Mouse (Mus musculus): ENCODE results near the gene Gdf11. TPM values are rescaled to one million over a fixed set of nuclear protein-coding genes. Genes with fewer than 3 reads are reported as not detected.

Gene Gdf11
- total RNA-seq (2014; fragmentation: Nextera tagmentation) (0.35 TPM in 1 of 2 replicates, not detected in the other), total RNA-seq (2017) (0.69 TPM in 1 of 2 replicates, not detected in the other)

DNA sequence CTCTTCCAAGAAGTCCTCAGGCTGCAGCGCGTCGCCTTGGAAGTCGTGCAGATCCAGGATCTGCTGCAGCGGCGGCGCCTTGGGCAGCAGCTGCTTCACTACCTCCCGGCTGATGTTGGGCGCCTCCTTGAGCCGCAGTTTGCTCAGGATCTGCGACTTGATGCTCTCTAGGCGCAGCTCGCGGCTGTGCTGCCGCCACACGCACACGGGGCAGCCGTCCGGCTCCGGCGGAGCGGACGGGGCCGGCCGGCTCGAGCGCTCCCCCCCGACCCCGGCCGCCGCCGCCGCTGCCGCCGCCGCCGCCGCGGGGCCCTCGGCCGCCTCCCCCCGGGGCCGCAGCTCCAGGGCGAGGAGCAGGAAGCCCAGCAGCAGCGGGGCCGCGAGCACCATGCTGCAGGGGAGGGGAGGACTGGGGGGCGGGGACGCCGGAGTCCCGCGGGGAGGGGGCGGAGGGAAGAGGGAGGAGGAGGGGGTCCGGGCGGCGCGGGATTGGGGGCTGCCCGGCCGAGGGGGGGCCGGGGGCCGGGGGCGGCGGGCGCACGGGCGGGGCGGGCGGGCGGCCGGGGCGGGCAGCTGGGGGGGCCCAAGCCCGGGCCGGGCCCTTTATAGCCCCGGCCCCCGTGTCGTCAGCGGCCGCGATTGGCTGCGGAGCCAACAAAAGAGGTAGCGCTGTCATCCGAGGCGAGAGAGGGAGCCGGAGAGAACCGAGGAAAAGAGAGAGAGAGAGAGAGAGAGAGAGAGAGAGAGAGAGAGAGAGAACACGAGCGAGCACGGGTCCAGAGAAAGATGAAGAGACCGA is at the start of gene Gdf11:
TSS of gene Gdf11 (minus strand) at position 423 of the 799 bp plus-strand sequence.
- peak; percentile 32 for ATAC-seq (replicated peaks; ENCODE audit: low FRiP score, low TSS enrichment, poor library complexity, severe bottlenecking)

DNA sequence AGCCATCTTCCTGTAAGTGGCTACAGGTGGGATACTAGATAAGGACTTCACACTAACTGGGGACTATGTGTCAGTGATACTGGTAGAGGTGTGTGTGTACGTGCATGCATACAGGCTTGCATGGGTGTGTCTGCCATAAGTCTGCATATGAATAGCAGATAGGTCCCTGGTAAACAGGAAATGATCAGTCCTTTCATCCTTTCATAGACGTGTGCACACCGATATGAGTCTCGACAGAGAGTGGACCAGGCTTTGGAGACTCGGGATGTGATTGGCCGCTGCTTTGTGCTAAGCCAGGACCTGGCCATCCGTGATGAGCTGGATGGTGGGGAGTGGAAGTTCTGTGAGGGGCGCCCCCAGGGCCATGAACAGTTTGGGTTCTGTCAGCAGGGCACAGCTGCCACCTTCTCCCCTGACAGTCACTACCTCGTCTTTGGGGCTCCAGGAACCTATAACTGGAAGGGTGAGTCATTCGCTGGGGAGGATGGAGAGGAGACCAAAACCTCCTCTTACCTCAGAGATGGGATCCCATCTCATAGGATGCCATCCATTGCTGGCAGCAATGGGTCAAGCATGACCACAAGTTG is 49.0 kb upstream of the Gdf11 start:
- ATAC-seq (replicated peaks; ENCODE audit: low FRiP score, low TSS enrichment, poor library complexity, severe bottlenecking): no peak

DNA sequence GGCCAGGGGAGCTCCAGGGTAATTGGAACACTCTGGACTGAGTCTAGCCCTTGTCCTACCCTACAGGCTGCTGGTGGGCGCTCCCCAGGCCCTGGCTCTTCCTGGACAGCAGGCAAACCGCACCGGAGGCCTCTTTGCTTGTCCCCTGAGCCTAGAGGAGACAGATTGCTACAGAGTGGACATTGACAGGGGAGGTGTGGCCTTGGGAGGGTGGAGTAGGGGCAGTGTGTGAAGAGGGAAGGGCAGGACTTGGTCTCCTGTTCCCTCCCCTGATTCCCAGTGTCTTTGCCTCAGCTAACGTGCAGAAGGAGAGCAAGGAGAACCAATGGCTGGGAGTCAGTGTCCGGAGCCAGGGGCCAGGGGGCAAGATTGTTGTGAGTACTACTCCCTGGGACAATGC is 47.5 kb upstream of the Gdf11 start:
- ATAC-seq (replicated peaks; ENCODE audit: low FRiP score, low TSS enrichment, poor library complexity, severe bottlenecking): no peak

- ATAC-seq (replicated peaks; ENCODE audit: low FRiP score, low TSS enrichment, poor library complexity, severe bottlenecking): no peak
Measured at GRCm38 (mm10) chr10:128938457-128938856, 46.9 kb upstream of the Gdf11 start.

GRCm38 (mm10) chr10:128937756-128938390 is 46.4 kb upstream of the Gdf11 start:
- no peak for ATAC-seq (replicated peaks; ENCODE audit: low FRiP score, low TSS enrichment, poor library complexity, severe bottlenecking)

- no peak for ATAC-seq (replicated peaks; ENCODE audit: low FRiP score, low TSS enrichment, poor library complexity, severe bottlenecking)
Measured at GRCm38 (mm10) chr10:128935826-128936440, 44.4 kb upstream of the Gdf11 start.

DNA sequence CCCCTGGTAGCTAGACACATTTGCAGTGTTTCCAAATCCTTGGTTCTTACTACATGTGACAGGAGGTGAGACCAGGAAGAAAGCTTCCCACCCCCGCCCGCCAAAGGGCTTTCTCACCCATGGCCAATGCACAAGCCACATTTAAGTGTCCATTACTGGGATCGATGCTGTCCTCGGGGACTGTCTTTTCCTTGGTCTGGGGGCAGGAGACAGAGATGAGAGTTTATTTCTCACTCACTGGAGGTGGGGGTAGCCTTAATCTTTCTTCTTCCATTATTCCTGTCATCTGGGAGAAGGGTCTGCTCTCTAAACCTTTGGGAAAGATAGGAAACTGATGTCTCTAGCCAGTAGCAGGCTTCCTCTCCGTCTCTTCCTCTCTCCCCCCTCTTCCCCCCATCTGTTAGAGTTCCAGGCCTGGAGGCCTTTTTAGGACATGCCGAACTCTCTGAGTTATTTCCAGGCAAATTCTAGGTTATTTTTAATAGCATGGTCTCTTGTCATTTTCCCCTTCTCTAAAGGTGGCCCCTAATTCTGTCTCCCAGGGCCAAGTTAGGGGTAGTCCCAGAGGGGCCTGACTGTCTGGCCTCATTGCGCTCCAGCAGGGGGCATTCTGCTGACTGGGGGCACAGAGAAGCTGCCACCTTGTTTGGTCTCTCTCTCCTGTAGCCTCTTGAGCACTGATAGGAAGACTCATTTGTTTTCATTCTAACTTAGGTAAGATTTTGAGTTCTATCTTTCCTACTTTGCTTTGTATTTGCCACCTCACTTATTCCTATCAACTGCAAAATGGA is 43.7 kb upstream of the Gdf11 start:
- no peak for ATAC-seq (replicated peaks; ENCODE audit: low FRiP score, low TSS enrichment, poor library complexity, severe bottlenecking)

DNA sequence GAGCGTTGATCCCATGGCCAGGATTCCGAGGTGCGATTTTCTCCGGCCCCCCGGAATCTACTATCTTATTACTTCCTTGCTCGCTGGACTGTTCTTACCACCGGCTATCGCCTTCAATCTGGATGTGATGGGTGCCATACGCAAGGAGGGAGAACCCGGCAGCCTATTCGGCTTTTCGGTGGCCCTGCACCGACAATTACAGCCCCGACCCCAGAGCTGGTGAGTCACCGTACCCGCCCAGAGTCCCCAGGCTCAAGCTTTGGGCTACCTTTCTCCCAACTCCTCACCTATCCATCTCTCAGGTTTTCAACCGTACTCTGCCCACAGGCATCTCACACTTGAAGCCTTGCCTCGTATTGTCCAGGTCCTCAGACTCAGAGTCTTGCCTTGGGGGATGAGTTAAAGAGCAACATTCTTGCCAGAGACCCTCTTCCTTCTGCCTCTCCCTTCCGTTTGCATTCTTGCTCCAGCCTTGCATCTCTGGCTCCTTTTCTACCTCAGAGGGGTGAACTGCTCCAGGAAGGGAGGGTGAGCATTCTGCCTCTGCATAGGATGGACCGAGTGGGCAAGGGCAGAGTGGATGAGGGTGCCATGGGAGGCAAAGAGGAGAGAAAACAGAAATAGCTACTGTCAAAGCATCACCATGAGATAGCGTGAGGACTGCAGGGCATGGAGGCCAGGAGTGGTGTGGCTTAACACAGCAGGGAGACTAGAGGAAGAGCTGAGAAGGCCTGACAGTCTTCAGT is 42.6 kb upstream of the Gdf11 start:
- ATAC-seq (replicated peaks; ENCODE audit: low FRiP score, low TSS enrichment, poor library complexity, severe bottlenecking): 0 out of 2 replicates have a peak, but pooled peaks have one; percentile 8

- peak; percentile 39; the same call in 1 of the 2 replicates for ATAC-seq (replicated peaks; ENCODE audit: low FRiP score, low TSS enrichment, poor library complexity, severe bottlenecking)
Measured at GRCm38 (mm10) chr10:128933574-128933973, 42.1 kb upstream of the Gdf11 start, which contains the start of gene Itga7. TSS of gene Itga7 (plus strand) at chr10:128933818.

DNA sequence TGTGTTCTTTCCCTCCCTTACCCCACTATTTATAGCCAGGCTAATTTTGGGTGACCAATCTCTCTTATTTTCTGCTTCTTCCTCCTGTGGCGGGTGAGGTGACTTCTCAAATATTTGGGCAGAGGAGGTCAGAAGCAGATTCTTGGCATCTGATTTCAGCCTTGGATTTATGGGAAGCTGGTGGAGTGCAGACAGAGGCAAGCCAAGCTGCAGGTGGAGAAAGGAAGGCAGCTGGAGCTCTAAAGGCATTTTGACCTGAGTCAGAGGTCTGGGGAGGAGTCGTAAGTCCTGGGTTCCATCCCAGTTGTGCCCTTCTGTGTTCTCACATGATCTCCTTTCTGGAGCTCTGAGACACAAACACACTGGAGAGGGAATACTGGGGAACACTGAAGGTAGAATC is 39.9 kb upstream of the Gdf11 start:
- no peak for ATAC-seq (replicated peaks; ENCODE audit: low FRiP score, low TSS enrichment, poor library complexity, severe bottlenecking)

- no peak for ATAC-seq (replicated peaks; ENCODE audit: low FRiP score, low TSS enrichment, poor library complexity, severe bottlenecking)
Measured at GRCm38 (mm10) chr10:128929638-128930378, 38.3 kb upstream of the Gdf11 start.

DNA sequence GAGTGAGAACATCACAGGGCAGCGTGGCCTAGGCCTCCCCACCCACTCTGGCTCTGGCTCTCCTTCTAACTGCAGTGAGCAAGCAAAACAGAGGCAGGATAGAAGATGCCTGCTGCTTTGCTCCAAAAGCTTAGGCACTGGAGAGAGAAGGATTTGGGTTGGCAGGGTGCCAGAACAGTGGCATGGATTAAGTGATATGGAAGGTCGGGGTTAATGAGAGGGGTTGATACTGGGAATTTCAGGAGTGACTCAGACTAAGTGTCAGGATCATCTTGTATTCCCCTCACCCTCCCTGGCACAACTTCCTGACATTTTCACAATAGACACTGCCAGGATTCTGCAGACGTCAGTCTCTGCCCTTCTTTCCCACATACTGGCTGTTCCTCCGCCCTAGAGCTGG is 36.8 kb upstream of the Gdf11 start:
- no peak for ATAC-seq (replicated peaks; ENCODE audit: low FRiP score, low TSS enrichment, poor library complexity, severe bottlenecking)

DNA sequence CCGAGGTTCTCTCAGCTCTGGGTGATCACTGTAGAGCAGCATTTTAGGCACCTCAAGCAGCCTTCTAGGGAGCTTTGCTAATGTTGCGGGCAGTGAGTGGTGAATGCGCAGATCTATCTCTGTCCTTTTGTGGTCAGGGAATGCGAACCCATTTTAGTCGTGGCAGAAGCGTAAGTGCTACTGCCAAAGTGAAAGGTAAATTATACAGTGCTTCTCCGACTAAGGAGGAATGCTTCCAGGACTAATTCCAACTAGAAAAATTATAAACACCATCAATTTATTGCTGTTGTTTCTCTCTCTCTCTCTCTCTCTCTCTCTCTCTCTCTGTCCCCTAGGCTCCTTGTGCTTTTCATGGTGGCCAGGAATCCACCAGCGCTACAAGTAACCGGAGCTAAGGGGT is 32.4 kb upstream of the Gdf11 start, which contains the start of gene Bloc1s1:
TSS of gene Bloc1s1 (minus strand) at position 101 of the 400 bp plus-strand sequence.
- ATAC-seq (replicated peaks; ENCODE audit: low FRiP score, low TSS enrichment, poor library complexity, severe bottlenecking): peak; percentile 18; the same call in 1 of the 2 replicates

DNA sequence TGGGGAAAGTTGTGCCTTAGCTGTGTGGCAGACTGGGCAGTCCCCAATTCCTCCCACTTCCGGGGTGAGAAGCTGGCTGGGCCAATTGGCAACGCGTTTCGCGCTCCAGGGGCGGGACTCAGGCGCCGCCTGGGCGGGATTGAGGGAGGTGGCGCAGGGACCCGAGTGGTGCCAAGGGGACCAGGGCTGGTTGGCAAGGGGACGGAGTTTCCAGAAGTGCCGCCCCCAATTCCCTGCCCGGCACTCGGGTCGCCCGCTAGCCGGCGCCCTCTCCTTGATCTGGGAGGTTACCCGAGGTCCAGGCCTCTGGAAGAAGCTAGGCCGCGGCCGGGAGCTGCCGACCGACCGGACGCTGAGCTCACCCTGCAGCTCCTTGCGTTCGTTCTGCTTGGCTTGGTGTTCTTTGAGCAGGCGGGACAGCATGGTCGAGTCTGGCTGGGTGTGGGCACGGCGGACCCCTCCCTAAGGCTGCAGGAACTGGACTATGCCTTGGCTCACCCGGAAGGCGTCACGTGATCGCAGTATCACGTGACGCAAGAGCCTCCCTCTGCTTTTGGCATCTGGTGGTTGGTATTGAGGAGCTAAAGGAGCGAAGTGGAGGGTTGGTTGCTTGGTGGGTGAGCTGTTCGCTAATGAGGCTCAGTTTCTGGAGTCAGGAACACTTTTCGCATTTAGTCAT is 31.6 kb upstream of the Gdf11 start:
- peak; percentile 97 for ATAC-seq (replicated peaks; ENCODE audit: low FRiP score, low TSS enrichment, poor library complexity, severe bottlenecking)

GRCm38 (mm10) chr10:128922822-128923012 is 31.2 kb upstream of the Gdf11 start, which contains the start of gene Rdh5:
TSS of gene Rdh5 (minus strand) at chr10:128922888.
- no peak; the same call in 1 of the 2 replicates for ATAC-seq (replicated peaks; ENCODE audit: low FRiP score, low TSS enrichment, poor library complexity, severe bottlenecking)

- ATAC-seq (replicated peaks; ENCODE audit: low FRiP score, low TSS enrichment, poor library complexity, severe bottlenecking): 0 out of 2 replicates have a peak, but pooled peaks have one; percentile 1
Measured at GRCm38 (mm10) chr10:128921883-128922821, 30.6 kb upstream of the Gdf11 start.
